Mouse (Mus musculus): Measurements from ENCODE around the gene Cdk15.

The Cdk15 gene

GRCm38 (mm10) chr1:59321880-59322836, 65.5 kb downstream of the Cdk15 start:
- in situ Hi-C loops (cut with MboI, MseI), result no loop called here

GRCm38 (mm10) chr1:59326854-59327395, 70.2 kb downstream of the Cdk15 start:
- in situ Hi-C loops (cut with MboI, MseI), result no loop called here

GRCm38 (mm10) chr1:59332737-59333385, 76.2 kb downstream of the Cdk15 start:
- in situ Hi-C loops (cut with MboI, MseI), result no loop called here

GRCm38 (mm10) chr1:59333386-59333759, 76.7 kb downstream of the Cdk15 start:
- in situ Hi-C loops (cut with MboI, MseI), result no loop called here

GRCm38 (mm10) chr1:59333860-59334561, 77.3 kb downstream of the Cdk15 start:
- in situ Hi-C loops (cut with MboI, MseI), result no loop called here

GRCm38 (mm10) chr1:59334562-59334890, 77.8 kb downstream of the Cdk15 start:
- in situ Hi-C loops (cut with MboI, MseI), result no loop called here

- in situ Hi-C loops (cut with MboI, MseI), result no loop called here
Observed at GRCm38 (mm10) chr1:59336256-59336655, 79.5 kb downstream of the Cdk15 start.

- in situ Hi-C loops (cut with MboI, MseI), result no loop called here
Observed at GRCm38 (mm10) chr1:59340814-59341588, 84.3 kb downstream of the Cdk15 start.

- in situ Hi-C loops (cut with MboI, MseI), result no loop called here
Observed at GRCm38 (mm10) chr1:59341697-59342096, 85.0 kb downstream of the Cdk15 start.

GRCm38 (mm10) chr1:59342146-59342545, 85.4 kb downstream of the Cdk15 start:
- in situ Hi-C loops (cut with MboI, MseI), result no loop called here

GRCm38 (mm10) chr1:59352706-59353105, 96.0 kb downstream of the Cdk15 start:
- in situ Hi-C loops (cut with MboI, MseI), result no loop called here

- in situ Hi-C loops (cut with MboI, MseI), result no loop called here
Observed at GRCm38 (mm10) chr1:59355440-59355839, 98.7 kb downstream of the Cdk15 start.

- in situ Hi-C loops (cut with MboI, MseI), result no loop called here
Observed at GRCm38 (mm10) chr1:59359136-59359535, 102.4 kb downstream of the Cdk15 start.

GRCm38 (mm10) chr1:59360834-59361233, 104.1 kb downstream of the Cdk15 start:
- in situ Hi-C loops (cut with MboI, MseI), result no loop called here

- in situ Hi-C loops (cut with MboI, MseI), result no loop called here
Observed at GRCm38 (mm10) chr1:59361460-59361859, 104.8 kb downstream of the Cdk15 start.

GRCm38 (mm10) chr1:59361966-59362365, 105.3 kb downstream of the Cdk15 start:
- in situ Hi-C loops (cut with MboI, MseI), result no loop called here

GRCm38 (mm10) chr1:59364463-59365040, 107.8 kb downstream of the Cdk15 start:
- in situ Hi-C loops (cut with MboI, MseI), result no loop called here

GRCm38 (mm10) chr1:59367928-59368648, 111.4 kb downstream of the Cdk15 start:
- in situ Hi-C loops (cut with MboI, MseI), result no loop called here

GRCm38 (mm10) chr1:59368649-59369319, 112.1 kb downstream of the Cdk15 start:
- in situ Hi-C loops (cut with MboI, MseI), result no loop called here

- in situ Hi-C loops (cut with MboI, MseI), result no loop called here
Observed at GRCm38 (mm10) chr1:59369320-59369685, 112.6 kb downstream of the Cdk15 start.
